Mouse (Mus musculus) lung, embryonic 15.5 days (tissue): ENCODE measurements around the gene Krt79. TPM values are rescaled to one million over a fixed set of nuclear protein-coding genes. Genes with fewer than 3 reads are reported as not detected.
A peak's percentile ranks its signal among the peaks of the same experiment; 100 is the strongest.

Experiments used
- ATAC-seq: fragments of 200-750 bp; cut with Nextera tagmentation; 2 replicates; pipeline ENCODE4 v1.8.0; 2017; ENCODE audit warnings: moderate number of reproducible peaks, borderline replicate concordance; ENCODE audit not compliant: low FRiP score, low TSS enrichment; ENCODE audit errors: extremely low read depth
- H3K27ac ChIP-seq: fragments of 300-500 bp; sonication (generic); 2 replicates; pipeline ENCODE4 v1.5.1; 2015; ENCODE audit warnings: moderate library complexity, mild to moderate bottlenecking, inconsistent platforms
- H3K27me3 ChIP-seq: fragments of 300-500 bp; sonication (generic); 2 replicates; pipeline ENCODE4 v1.6.1; 2015; ENCODE audit warnings: inconsistent platforms
- H3K36me3 ChIP-seq: fragments of 300-500 bp; sonication (generic); 2 replicates; pipeline ENCODE4 v1.6.1; 2015; ENCODE audit warnings: inconsistent platforms
- H3K4me1 ChIP-seq: fragments of 300-500 bp; sonication (generic); 2 replicates; pipeline ENCODE4 v1.6.1; 2015; ENCODE audit warnings: inconsistent platforms
- H3K4me2 ChIP-seq: fragments of 300-500 bp; sonication (generic); 2 replicates; pipeline ENCODE4 v1.6.1; 2015; ENCODE audit warnings: inconsistent platforms, mild to moderate bottlenecking, moderate library complexity
- H3K4me3 ChIP-seq: fragments of 300-500 bp; sonication (generic); 2 replicates; pipeline ENCODE4 v1.5.1; 2015; ENCODE audit warnings: mild to moderate bottlenecking, inconsistent platforms
- H3K9ac ChIP-seq: fragments of 300-500 bp; sonication (generic); 2 replicates; pipeline ENCODE4 v1.6.1; 2015; ENCODE audit warnings: inconsistent platforms
- H3K9me3 ChIP-seq: fragments of 300-500 bp; sonication (generic); 2 replicates; pipeline ENCODE4 v1.6.1; 2016; ENCODE audit warnings: inconsistent platforms
- WGBS: fragments of 180-500 bp; shearing (Covaris S2); methylation state at CpG from one replicate; pipeline ENCODE4 v1.1.7; 2015; 5-methylcytosine and 5-hydroxymethylcytosine counted together
- polyA plus RNA-seq: library from polyadenylated mRNA; unstranded; fragments of >200 nt; fragmentation: Nextera tagmentation; extraction: Ambion mirVana; gene quantifications from 2 replicates; pipeline ENCODE4 v1.2.1, GENCODE M21; 2015

The Krt79 gene
- polyA plus RNA-seq, 1 experiment from 2014 or later, result 1.0 TPM

GRCm38 (mm10) chr15:101973414-101974077, 33.4 kb upstream of the Krt79 start:
- Histone ChIP-seq H3K4me1 (peaks cover 41% of the 10 kb centered on the region), H3K4me3 (no peak overlapping the region), H3K9me3 (no peaks in the 10 kb centered on the region), H3K27me3 (no peaks in the 10 kb centered on the region), H3K9ac (no peak overlapping the region), H3K36me3 (no peaks in the 10 kb centered on the region), H3K4me2 (no peak overlapping the region), H3K27ac (no peak overlapping the region)
- 14% methylated on average over 15 of the region's 15 CpGs for WGBS
- ATAC-seq, result peak; percentile 16; the same call in 1 of the 2 replicates

- Histone ChIP-seq H3K4me3 (no peak overlapping the region), H3K4me1 (peaks cover 14% of the 10 kb centered on the region), H3K27ac (no peak overlapping the region), H3K9ac (no peak overlapping the region), H3K36me3 (no peaks in the 10 kb centered on the region), H3K4me2 (no peak overlapping the region), H3K9me3 (no peaks in the 10 kb centered on the region), H3K27me3 (no peaks in the 10 kb centered on the region)
- no peak for ATAC-seq
- WGBS, result 10% methylated on average over 3 of the region's 6 CpGs
These were observed 30.4 kb upstream of the Krt79 start for GRCm38 (mm10) chr15:101970536-101970935.

GRCm38 (mm10) chr15:101966808-101967207, 26.7 kb upstream of the Krt79 start:
- no peak overlapping the region for H3K4me2 ChIP-seq
- no peak overlapping the region for H3K4me3 ChIP-seq
- ATAC-seq, result 0 out of 2 replicates have a peak, but pooled peaks have one; percentile 61
- no peaks in the 10 kb centered on the region for H3K9me3 ChIP-seq
- H3K27me3 ChIP-seq, result no peaks in the 10 kb centered on the region
- no peak overlapping the region; the same call in 1 of the 2 replicates for H3K27ac ChIP-seq
- peaks cover 6% of the 10 kb centered on the region; the same call in 1 of the 2 replicates for H3K4me1 ChIP-seq
- no peaks in the 10 kb centered on the region for H3K36me3 ChIP-seq
- 53% methylated on average over 8 of the region's 8 CpGs for WGBS
- H3K9ac ChIP-seq, result no peak overlapping the region

GRCm38 (mm10) chr15:101958891-101959290, 18.8 kb upstream of the Krt79 start:
- no peaks in the 10 kb centered on the region for H3K36me3 ChIP-seq
- no peak overlapping the region for H3K27ac ChIP-seq
- H3K27me3 ChIP-seq, result no peaks in the 10 kb centered on the region
- H3K9ac ChIP-seq, result no peak overlapping the region
- H3K9me3 ChIP-seq, result no peaks in the 10 kb centered on the region
- H3K4me3 ChIP-seq, result no peak overlapping the region
- H3K4me2 ChIP-seq, result no peak overlapping the region
- 83% methylated on average over 3 of the region's 3 CpGs for WGBS
- H3K4me1 ChIP-seq, result no peaks in the 10 kb centered on the region
- ATAC-seq, result no peak

DNA sequence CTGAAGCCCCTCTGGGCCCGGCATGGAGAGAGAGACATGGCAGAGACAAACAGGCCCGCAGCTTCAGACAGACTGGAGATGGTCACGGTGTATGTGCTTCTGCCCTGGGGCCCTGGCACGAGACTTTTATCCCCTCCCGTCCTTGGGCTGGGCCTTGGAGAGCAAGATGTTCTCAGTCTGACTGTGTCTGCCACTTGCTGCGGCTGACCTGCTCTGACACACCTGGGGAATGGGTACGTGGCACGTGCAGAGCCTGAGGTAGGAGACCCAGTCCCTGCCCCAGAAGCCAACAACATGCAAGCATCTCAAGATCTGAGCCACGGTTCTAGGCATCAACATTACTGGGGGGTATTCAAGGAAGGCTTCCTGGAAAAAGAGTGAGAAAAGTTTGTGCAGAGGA, 14.1 kb upstream of the Krt79 start, which contains the start of gene Krt78:
TSS of gene Krt78 (minus strand) at position 101 of the 400 bp plus-strand sequence.
- H3K4me2 ChIP-seq, result no peak within 1 kb of the TSS
- H3K27me3 ChIP-seq, result no peaks in the 10 kb centered on the region
- H3K4me1 ChIP-seq, result peaks cover 13% of the 10 kb centered on the region; the same call in 1 of the 2 replicates
- H3K9ac ChIP-seq, result no peak within 1 kb of the TSS
- ATAC-seq, result no peak
- no peaks in the 10 kb centered on the region for H3K9me3 ChIP-seq
- 77% methylated on average over 9 of the region's 9 CpGs for WGBS
- no peaks in the 10 kb centered on the region for H3K36me3 ChIP-seq
- no peak within 1 kb of the TSS for H3K4me3 ChIP-seq
- H3K27ac ChIP-seq, result peak within 1 kb of the TSS; percentile 82

DNA sequence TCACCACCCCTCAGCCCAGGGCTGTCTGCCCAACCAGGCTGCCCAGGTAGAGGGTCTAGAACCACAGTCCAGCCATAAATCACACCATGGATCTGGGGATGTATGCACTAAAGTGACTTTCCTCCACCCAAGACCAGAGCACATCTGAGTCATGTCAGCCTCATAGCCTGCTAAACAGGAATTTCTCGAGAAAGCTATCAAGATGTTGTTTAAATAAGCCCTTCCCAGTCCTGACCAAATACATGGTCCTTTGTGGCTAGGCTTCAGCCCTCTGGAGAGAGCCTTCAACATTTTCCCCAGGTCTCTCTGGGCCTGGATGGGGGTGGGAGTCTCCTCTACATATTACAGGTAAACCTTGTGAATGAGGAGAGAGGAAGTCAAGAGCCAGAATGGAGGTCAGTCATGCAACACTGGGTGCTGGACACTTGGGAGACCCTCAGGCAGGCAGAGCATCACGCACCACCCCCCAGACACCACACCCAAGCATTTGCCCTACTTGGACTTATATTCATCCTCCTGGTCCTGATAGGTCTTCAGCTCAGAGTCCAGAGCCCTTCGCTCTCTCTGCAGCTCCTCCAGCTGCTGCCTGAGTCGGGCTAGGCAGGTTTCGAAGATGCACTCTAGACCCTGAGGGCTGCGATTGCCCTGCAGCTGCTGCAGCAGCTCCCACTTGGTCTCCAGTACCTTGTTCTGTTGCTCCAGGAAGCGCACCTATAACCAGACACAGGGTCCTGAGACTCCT, 12.8 kb upstream of the Krt79 start:
- Histone ChIP-seq H3K4me3 (no peak overlapping the region), H3K27me3 (no peaks in the 10 kb centered on the region), H3K9me3 (no peaks in the 10 kb centered on the region), H3K4me1 (peaks cover 13% of the 10 kb centered on the region; the same call in 1 of the 2 replicates), H3K9ac (no peak overlapping the region), H3K27ac (peak overlapping the region; percentile 82), H3K4me2 (no peak overlapping the region), H3K36me3 (no peaks in the 10 kb centered on the region)
- ATAC-seq, result peak; percentile 39
- WGBS, result 67% methylated on average over 7 of the region's 7 CpGs

DNA sequence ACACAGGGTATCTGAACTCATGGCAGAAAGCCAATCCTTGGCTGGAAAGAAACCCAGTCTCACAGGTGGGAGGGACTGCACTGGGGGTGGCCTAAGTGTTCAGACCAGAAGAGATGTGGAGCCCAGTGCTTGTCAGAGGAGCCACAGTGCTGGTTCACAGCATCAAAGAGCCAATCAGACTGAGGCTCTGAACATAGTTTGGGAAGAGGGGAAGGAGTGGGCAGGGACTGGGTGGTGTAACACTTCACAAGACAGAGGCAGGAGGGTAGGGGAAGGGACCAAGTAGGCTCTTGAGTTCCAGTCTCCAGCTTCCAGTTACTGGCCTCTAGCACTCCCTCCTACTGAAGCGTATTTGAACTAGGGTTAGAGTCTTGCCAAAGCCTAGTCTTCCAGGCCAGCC, 5.3 kb upstream of the Krt79 start:
- no peaks in the 10 kb centered on the region for H3K27me3 ChIP-seq
- H3K27ac ChIP-seq, result 0 out of 2 replicates have a peak overlapping the region, but pooled peaks have one; percentile 37
- 59% methylated on average over 1 of the region's 1 CpGs for WGBS
- peaks cover 25% of the 10 kb centered on the region for H3K4me1 ChIP-seq
- no peak overlapping the region for H3K4me2 ChIP-seq
- no peaks in the 10 kb centered on the region for H3K9me3 ChIP-seq
- no peak overlapping the region for H3K9ac ChIP-seq
- H3K4me3 ChIP-seq, result no peak overlapping the region
- H3K36me3 ChIP-seq, result no peaks in the 10 kb centered on the region
- ATAC-seq, result peak; percentile 70

DNA sequence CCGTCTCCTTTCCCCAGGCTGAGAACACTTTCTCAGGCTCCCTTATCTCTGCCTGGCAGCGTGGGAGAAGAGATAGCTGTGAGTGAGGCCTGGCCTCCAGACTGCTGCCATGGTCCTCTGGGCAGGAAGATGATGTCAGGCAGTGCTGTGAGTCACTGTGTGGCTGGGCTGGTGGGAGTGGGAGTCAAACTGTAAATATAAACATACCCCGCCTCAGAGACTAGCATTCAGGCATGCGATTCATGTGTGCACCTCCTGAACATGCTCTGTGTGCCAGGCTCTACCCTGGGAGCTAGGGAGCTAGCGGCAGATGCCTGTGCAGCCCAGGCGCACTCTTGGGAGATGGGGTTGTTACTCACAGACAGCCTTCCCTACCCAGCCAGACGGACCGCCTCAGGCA, 1.8 kb upstream of the Krt79 start:
- H3K4me2 ChIP-seq, result no peak overlapping the region
- H3K27me3 ChIP-seq, result no peaks in the 10 kb centered on the region
- 35% methylated on average over 8 of the region's 8 CpGs for WGBS
- H3K27ac ChIP-seq, result no peak overlapping the region
- peaks cover 35% of the 10 kb centered on the region for H3K4me1 ChIP-seq
- H3K4me3 ChIP-seq, result no peak overlapping the region
- H3K9me3 ChIP-seq, result no peaks in the 10 kb centered on the region
- H3K9ac ChIP-seq, result no peak overlapping the region
- ATAC-seq, result no peak
- H3K36me3 ChIP-seq, result no peaks in the 10 kb centered on the region

DNA sequence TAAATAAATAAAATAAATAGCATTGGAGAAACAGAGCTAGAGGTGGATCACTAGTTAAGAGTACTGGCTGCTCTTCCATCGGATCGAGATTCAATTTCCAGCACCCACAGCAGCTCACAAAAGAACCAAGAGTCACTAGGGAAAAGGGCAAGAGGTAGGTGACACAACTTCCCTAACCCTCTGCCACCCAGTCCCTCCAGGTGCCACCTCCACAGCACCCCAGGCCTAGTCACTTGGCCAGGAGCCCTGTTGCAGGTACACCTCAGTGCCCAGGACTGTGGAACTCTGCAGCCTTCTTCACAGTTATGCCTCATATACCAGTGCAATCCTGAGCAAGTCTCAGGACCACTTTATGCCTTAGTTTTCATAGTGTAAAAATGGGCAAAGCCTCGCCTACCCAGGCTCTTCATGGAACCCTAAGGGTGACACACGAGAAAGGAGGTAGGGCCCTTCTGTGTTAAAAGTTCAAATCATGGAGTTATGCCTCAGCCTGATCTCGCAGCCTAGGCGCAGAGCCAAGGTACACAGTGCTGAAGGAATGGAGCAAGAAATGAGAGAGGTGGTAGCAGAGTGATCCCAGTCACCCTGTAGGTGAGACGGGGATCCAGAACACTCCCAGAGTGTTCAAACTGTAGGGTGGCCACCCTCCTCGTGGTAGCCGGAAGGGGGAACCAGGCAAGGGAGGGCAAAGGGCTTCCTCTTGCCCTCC, 1.4 kb downstream of the Krt79 start:
- Histone ChIP-seq H3K36me3 (no peaks in the 10 kb centered on the region), H3K27me3 (no peaks in the 10 kb centered on the region), H3K4me1 (peaks cover 21% of the 10 kb centered on the region), H3K9ac (no peak overlapping the region), H3K4me2 (no peak overlapping the region), H3K4me3 (no peak overlapping the region), H3K27ac (peak overlapping the region; percentile 31; the same call in 1 of the 2 replicates), H3K9me3 (no peaks in the 10 kb centered on the region)
- ATAC-seq, result no peak
- 67% methylated on average over 9 of the region's 9 CpGs for WGBS

DNA sequence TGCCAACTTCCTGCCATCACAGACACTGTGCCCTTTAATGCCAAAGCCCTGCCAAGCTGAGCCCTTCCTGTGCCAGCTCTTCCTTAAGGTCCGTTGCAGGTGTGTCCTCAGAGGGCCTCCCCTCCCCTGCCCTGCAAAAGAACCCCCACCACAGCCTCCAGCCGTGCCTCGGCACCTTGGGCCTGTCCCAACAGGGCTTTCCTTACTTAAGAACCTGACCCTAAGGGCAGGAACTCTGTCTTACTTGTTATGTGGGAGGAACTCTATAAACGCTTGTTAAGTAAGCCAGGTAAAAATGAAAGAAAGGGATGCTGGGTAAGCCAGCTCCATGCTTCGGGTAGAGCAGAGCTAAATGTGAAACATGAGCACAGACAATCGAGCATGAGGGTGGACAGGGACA, 7.1 kb downstream of the Krt79 start:
- Histone ChIP-seq H3K4me2 (no peak overlapping the region), H3K27ac (no peak overlapping the region), H3K4me3 (no peak overlapping the region), H3K9ac (no peak overlapping the region), H3K9me3 (no peaks in the 10 kb centered on the region), H3K27me3 (peaks cover 10% of the 10 kb centered on the region; the same call in 1 of the 2 replicates), H3K4me1 (peaks cover 11% of the 10 kb centered on the region; the same call in 1 of the 2 replicates), H3K36me3 (no peaks in the 10 kb centered on the region)
- 59% methylated on average over 6 of the region's 6 CpGs for WGBS
- no peak for ATAC-seq

DNA sequence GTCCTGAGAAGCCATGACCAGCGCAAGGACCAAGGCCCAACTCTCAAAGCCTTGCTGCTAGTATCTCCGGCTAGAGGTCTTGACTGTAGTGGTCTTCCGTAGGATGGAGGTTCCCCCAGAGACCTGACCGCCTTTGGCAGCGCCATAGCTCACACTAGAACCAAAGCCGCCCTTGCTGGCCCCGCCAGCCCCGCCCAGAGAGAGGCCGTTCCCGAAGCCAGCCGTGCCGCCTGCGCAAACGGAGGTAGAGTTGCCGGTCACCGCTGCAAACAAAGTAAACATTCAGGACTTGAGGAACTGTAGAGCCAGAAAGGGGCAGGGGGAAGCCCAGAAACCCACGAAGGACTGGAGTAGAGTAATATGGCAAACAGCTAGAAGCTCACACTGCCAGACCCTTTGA, 10.5 kb downstream of the Krt79 start:
- peaks cover 10% of the 10 kb centered on the region; the same call in 1 of the 2 replicates for H3K27me3 ChIP-seq
- ATAC-seq, result no peak
- no peaks in the 10 kb centered on the region for H3K9me3 ChIP-seq
- no peak overlapping the region for H3K27ac ChIP-seq
- no peaks in the 10 kb centered on the region for H3K36me3 ChIP-seq
- H3K4me1 ChIP-seq, result peaks cover 11% of the 10 kb centered on the region; the same call in 1 of the 2 replicates
- WGBS, result 4% methylated on average over 17 of the region's 17 CpGs
- no peak overlapping the region for H3K9ac ChIP-seq
- H3K4me3 ChIP-seq, result peak overlapping the region; percentile 8
- H3K4me2 ChIP-seq, result peak overlapping the region; percentile 42
